Mouse (Mus musculus): ENCODE measurements at regions not wholly inside any gene's neighbourhood (a gene's known extent, or its start where the extent isn't known, plus 50 kb on each side); places are given as distances from the start of the nearest gene placed in this dataset.

GRCm38 (mm10) chr14:111283681-111284461, 391.0 kb upstream of the Slitrk5 start:
- no peak for TF ChIP-seq EP300 (optimal IDR thresholded peaks at IDR 0.05)
- no peak for TF ChIP-seq CTCF (IDR thresholded peaks at IDR 0.05; ENCODE audit: low read depth)

All from stomach, postnatal 0 days (tissue).